Mouse (Mus musculus) heart, postnatal 0 days (tissue): ENCODE data around the gene Bcl2l11.

Experiments used
- CTCF ChIP-seq: IDR thresholded peaks from 2 replicates; pipeline ENCODE4 v1.5.1; 2016; ENCODE audit warnings: antibody characterized with exemption, control low read depth, low read depth
- EP300 ChIP-seq: IDR thresholded peaks from 2 replicates; pipeline ENCODE4 v1.6.1; 2016; ENCODE audit warnings: antibody characterized with exemption, low read depth

DNA sequence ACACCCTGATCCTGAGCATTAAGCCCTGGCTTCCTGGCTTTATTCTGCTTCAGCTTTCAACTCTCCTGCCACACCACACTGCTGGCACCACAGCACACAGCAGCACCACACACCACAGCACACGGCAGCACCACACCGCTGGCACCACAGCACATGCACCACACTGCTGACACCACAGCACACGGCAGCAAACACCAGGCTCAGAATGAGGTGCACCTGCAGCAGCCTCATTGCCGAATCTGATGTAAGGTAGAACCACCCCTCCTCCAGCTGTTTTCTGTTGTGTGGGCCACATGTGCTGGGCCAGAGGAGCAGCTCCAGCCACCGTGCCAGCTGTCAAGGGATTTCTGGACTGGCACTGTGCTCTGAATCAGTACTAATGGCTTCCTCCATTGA is 30.2 kb downstream of the Bcl2l11 start:
- TF ChIP-seq EP300: no peak
- no peak for TF ChIP-seq CTCF
